Mouse (Mus musculus) G1E (cell line): ENCODE data around the gene Actn1.

Experiments used
- CTCF ChIP-seq: IDR thresholded peaks from 2 replicates; pipeline ENCODE4 v1.5.1; 2012; ENCODE audit warnings: low read depth, low read length, inconsistent platforms, mixed read lengths
- POLR2AphosphoS5 ChIP-seq: IDR thresholded peaks from 2 replicates; pipeline ENCODE4 v1.6.1; 2012; ENCODE audit warnings: low read depth, low read length, inconsistent platforms; ENCODE audit not compliant: insufficient replicate concordance
- TAL1 ChIP-seq: conservative IDR thresholded peaks from 2 replicates; pipeline ENCODE4 v1.6.1; 2012; ENCODE audit warnings: low read depth, low read length, inconsistent platforms, mixed read lengths

- no peak for TF ChIP-seq CTCF
- TF ChIP-seq TAL1 = no peak
- TF ChIP-seq POLR2AphosphoS5 = no peak
Measured at GRCm38 (mm10) chr12:80260744-80261695, 849 bp upstream of the Actn1 start.
